Mouse (Mus musculus) embryonic facial prominence, embryonic 11.5 days (tissue): Measurements from ENCODE around the gene Kctd3. TPM values are rescaled to one million over a fixed set of nuclear protein-coding genes. Genes with fewer than 3 reads are reported as not detected.
"Not testable (repeated sequence)": the region's sequence is repeated elsewhere in the genome, so short reads cannot be mapped to it uniquely, and the experiment has no call there.

ENCODE experiments used
- ATAC-seq: fragments of 200-750 bp; cut with Nextera tagmentation; replicated peaks from 2 replicates; pipeline ENCODE4 v1.8.0; 2017; ENCODE audit warnings: low read depth; ENCODE audit not compliant: insufficient number of reproducible peaks, low FRiP score, low TSS enrichment
- DNase-seq: peaks from one replicate; pipeline ENCODE4 v3.0.0-alpha.2; 2015; ENCODE audit warnings: low spot score
- H3K27ac ChIP-seq: fragments of 300-500 bp; sonication (generic); replicated peaks from 2 replicates; pipeline ENCODE4 v1.5.1; 2014; ENCODE audit warnings: mild to moderate bottlenecking, low read depth, low read length, control low read depth
- H3K27me3 ChIP-seq: fragments of 300-500 bp; sonication (generic); 2 replicates; pipeline ENCODE4 v1.6.1; 2014; ENCODE audit warnings: mild to moderate bottlenecking, low read length, moderate library complexity, mixed read lengths; ENCODE audit not compliant: control insufficient read depth, insufficient read depth
- H3K36me3 ChIP-seq: fragments of 300-500 bp; sonication (generic); replicated peaks from 2 replicates; pipeline ENCODE4 v1.6.1; 2014; ENCODE audit warnings: low read depth, mild to moderate bottlenecking, low read length, moderate library complexity, mixed read lengths; ENCODE audit not compliant: control insufficient read depth, insufficient read depth
- H3K4me1 ChIP-seq: fragments of 300-500 bp; sonication (generic); 2 replicates; pipeline ENCODE4 v1.6.1; 2014; ENCODE audit warnings: low read length, mixed read lengths; ENCODE audit not compliant: control insufficient read depth, insufficient read depth
- H3K4me2 ChIP-seq: fragments of 300-500 bp; sonication (generic); 2 replicates; pipeline ENCODE4 v1.6.1; 2014; ENCODE audit warnings: low read depth, mild to moderate bottlenecking, control low read depth, low read length, moderate library complexity
- H3K4me3 ChIP-seq: fragments of 300-500 bp; sonication (generic); 2 replicates; pipeline ENCODE4 v1.5.1; 2014; ENCODE audit warnings: low read depth, low read length, control low read depth
- H3K9ac ChIP-seq: fragments of 300-500 bp; sonication (generic); replicated peaks from 2 replicates; pipeline ENCODE4 v1.6.1; 2014; ENCODE audit warnings: mild to moderate bottlenecking, control low read depth, low read length
- H3K9me3 ChIP-seq: fragments of 300-500 bp; sonication (generic); replicated peaks from 2 replicates; pipeline ENCODE4 v1.6.1; 2016; ENCODE audit warnings: mild to moderate bottlenecking, low read length, inconsistent platforms, mixed read lengths; ENCODE audit not compliant: control insufficient read depth
- WGBS: fragments of 180-500 bp; shearing (Covaris S2); extraction: QIAGEN DNeasy Blood & Tissue Kit; methylation state at CpG from one replicate; pipeline ENCODE4 v1.1.7; 2014; 5-methylcytosine and 5-hydroxymethylcytosine counted together
- polyA plus RNA-seq: library from polyadenylated mRNA; unstranded; fragments of >200 nt; fragmentation: Nextera tagmentation; extraction: Ambion mirVana; gene quantifications from 2 replicates; pipeline ENCODE4 v1.2.1, GENCODE M21; 2014

Gene Kctd3
- polyA plus RNA-seq, 1 experiment from 2014 or later: 36.9 TPM

GRCm38 (mm10) chr1:189047918-189048317 is 40.3 kb upstream of the Kctd3 start:
- Histone ChIP-seq H3K36me3 (no peaks in the 10 kb centered on the region), H3K27me3 (no peaks in the 10 kb centered on the region), H3K4me2 (no peak overlapping the region), H3K4me1 (no peaks in the 10 kb centered on the region), H3K9ac (no peak overlapping the region), H3K9me3 (no peaks in the 10 kb centered on the region), H3K4me3 (no peak overlapping the region), H3K27ac (no peak overlapping the region)
- no peak for ATAC-seq
- 89% methylated on average over 3 of the region's 3 CpGs for WGBS
- no peak for DNase-seq

GRCm38 (mm10) chr1:189046831-189047230 is 39.2 kb upstream of the Kctd3 start:
- Histone ChIP-seq H3K9me3 (no peaks in the 10 kb centered on the region), H3K36me3 (no peaks in the 10 kb centered on the region), H3K4me1 (no peaks in the 10 kb centered on the region), H3K27ac (no peak overlapping the region), H3K27me3 (no peaks in the 10 kb centered on the region), H3K9ac (no peak overlapping the region), H3K4me2 (no peak overlapping the region), H3K4me3 (no peak overlapping the region)
- WGBS: 87% methylated on average over 3 of the region's 3 CpGs
- DNase-seq: no peak
- no peak for ATAC-seq

GRCm38 (mm10) chr1:189046301-189046700 is 38.7 kb upstream of the Kctd3 start:
- Histone ChIP-seq H3K9ac (no peak overlapping the region), H3K27me3 (no peaks in the 10 kb centered on the region), H3K9me3 (no peaks in the 10 kb centered on the region), H3K27ac (no peak overlapping the region), H3K36me3 (no peaks in the 10 kb centered on the region), H3K4me2 (no peak overlapping the region), H3K4me3 (no peak overlapping the region), H3K4me1 (no peaks in the 10 kb centered on the region)
- DNase-seq: no peak
- 88% methylated on average over 3 of the region's 3 CpGs for WGBS
- no peak for ATAC-seq

GRCm38 (mm10) chr1:189041261-189041660 is 33.6 kb upstream of the Kctd3 start:
- no peak overlapping the region for H3K4me2 ChIP-seq
- no peak overlapping the region for H3K4me3 ChIP-seq
- no peaks in the 10 kb centered on the region for H3K27me3 ChIP-seq
- no peak overlapping the region for H3K9ac ChIP-seq
- 84% methylated on average over 12 of the region's 12 CpGs for WGBS
- no peaks in the 10 kb centered on the region for H3K4me1 ChIP-seq
- no peak overlapping the region for H3K27ac ChIP-seq
- DNase-seq (no peak), ATAC-seq (no peak)
- H3K36me3 ChIP-seq: no peaks in the 10 kb centered on the region
- H3K9me3 ChIP-seq: no peaks in the 10 kb centered on the region

GRCm38 (mm10) chr1:189039348-189039747 is 31.7 kb upstream of the Kctd3 start:
- Histone ChIP-seq H3K27me3 (no peaks in the 10 kb centered on the region), H3K4me2 (no peak overlapping the region), H3K4me1 (no peaks in the 10 kb centered on the region), H3K4me3 (no peak overlapping the region), H3K9ac (no peak overlapping the region), H3K36me3 (no peaks in the 10 kb centered on the region), H3K9me3 (no peaks in the 10 kb centered on the region), H3K27ac (no peak overlapping the region)
- no peak for ATAC-seq
- WGBS: 87% methylated on average over 5 of the region's 5 CpGs
- no peak for DNase-seq

- H3K4me1 ChIP-seq, ATAC-seq: not testable (repeated sequence)
- 90% methylated on average over 2 of the region's 2 CpGs for WGBS
These were observed 25.2 kb upstream of the Kctd3 start for GRCm38 (mm10) chr1:189032817-189033216.

GRCm38 (mm10) chr1:189030975-189031374 is 23.3 kb upstream of the Kctd3 start:
- no peak for ATAC-seq
- Histone ChIP-seq H3K36me3 (no peaks in the 10 kb centered on the region), H3K4me3 (no peak overlapping the region), H3K9ac (no peak overlapping the region), H3K27me3 (no peaks in the 10 kb centered on the region), H3K4me1 (no peaks in the 10 kb centered on the region), H3K9me3 (no peaks in the 10 kb centered on the region), H3K27ac (no peak overlapping the region), H3K4me2 (no peak overlapping the region)
- WGBS: 81% methylated on average over 7 of the region's 7 CpGs
- no peak for DNase-seq

More at GRCm38 (mm10) chr1:189032817-189033216, 25.2 kb upstream of the Kctd3 start:
- H3K27me3 ChIP-seq, DNase-seq, H3K27ac ChIP-seq, H3K4me3 ChIP-seq, H3K9ac ChIP-seq, H3K9me3 ChIP-seq, H3K4me2 ChIP-seq, H3K36me3 ChIP-seq: not testable (repeated sequence)

- no peaks in the 10 kb centered on the region for H3K9me3 ChIP-seq
- H3K27ac ChIP-seq: no peak overlapping the region
- ATAC-seq (no peak), DNase-seq (peak; percentile 47)
- WGBS: 55% methylated on average over 1 of the region's 1 CpGs
- no peaks in the 10 kb centered on the region for H3K27me3 ChIP-seq
- H3K4me1 ChIP-seq: no peaks in the 10 kb centered on the region
- H3K4me3 ChIP-seq: no peak overlapping the region
- H3K4me2 ChIP-seq: no peak overlapping the region
- no peak overlapping the region for H3K9ac ChIP-seq
- H3K36me3 ChIP-seq: no peaks in the 10 kb centered on the region
These were observed 20.6 kb upstream of the Kctd3 start for GRCm38 (mm10) chr1:189028267-189028666.
